Mouse (Mus musculus): ENCODE data around the gene Drd4. TPM values are rescaled to one million over a fixed set of nuclear protein-coding genes. Genes with fewer than 3 reads are reported as not detected.
A peak's percentile ranks its signal among the peaks of the same experiment; 100 is the strongest.

Gene Drd4
- polyA plus RNA-seq, 1 experiment from 2014 or later = not detected

DNA sequence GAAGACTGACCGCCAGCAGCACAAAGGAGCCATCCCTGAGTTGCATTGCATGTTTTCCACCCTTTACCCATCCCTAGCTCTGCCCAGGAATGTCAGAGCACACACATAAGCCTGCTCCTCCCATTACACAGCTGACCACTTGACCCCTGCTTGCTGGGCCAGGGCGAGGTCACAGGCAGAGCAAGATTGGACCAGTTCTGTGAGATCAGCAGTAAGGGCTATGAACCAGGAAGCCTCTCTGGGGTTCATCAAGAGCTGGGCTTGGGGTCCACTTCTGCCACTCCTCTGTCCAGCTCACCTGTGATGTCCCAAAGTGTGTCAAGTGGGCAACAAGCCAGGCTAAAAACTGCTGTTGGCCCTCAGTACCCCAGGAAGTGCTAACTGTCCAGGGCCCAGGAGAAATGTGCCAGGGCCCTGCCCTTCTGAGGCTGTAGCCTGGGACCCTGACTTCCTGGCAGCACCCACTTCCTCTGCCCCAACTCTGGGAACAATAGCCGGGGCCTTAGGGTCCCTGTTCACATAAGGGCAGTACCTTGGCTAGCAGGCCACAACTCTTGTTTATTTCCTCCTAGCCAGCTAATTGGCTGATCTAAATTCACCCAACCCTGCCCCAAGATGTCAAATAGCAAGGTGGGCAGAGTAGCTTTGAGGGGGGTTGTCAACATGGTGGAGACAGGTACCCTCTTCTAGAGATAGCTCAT is 46.1 kb downstream of the Drd4 start:
- Histone ChIP-seq H3K27me3 (ENCODE audit: control insufficient read depth, insufficient read depth, low read length) (0 out of 2 replicates have a peak, but pooled peaks cover 3% of the 10 kb centered on the region), H3K9ac (ENCODE audit: low read length) (no peak overlapping the region), H3K4me3 (ENCODE audit: control insufficient read depth in 1 of 2, insufficient read depth in 1 of 2, low read depth in 1 of 2, low read length in 2 of 2) (no peak overlapping the region), H3K36me3 (ENCODE audit: control insufficient read depth, insufficient read depth, low read length) (peaks cover 21% of the 10 kb centered on the region), H3K4me2 (ENCODE audit: low read length) (no peak overlapping the region), H3K4me1 (ENCODE audit: control insufficient read depth in 2 of 2, insufficient read depth in 2 of 2, low read length in 2 of 2) (peaks cover 3 to 6% of the 10 kb centered on the region in 2 experiments), H3K27ac (replicated peaks in 1 of 2; ENCODE audit: control insufficient read depth in 1 of 2, insufficient read depth in 1 of 2, low read depth in 2 of 2, low read length in 2 of 2) (no peak overlapping the region), H3K9me3 (ENCODE audit: control insufficient read depth, low read length) (no peaks in the 10 kb centered on the region)
- 61% methylated on average over 3 of the region's 3 CpGs for WGBS
- ATAC-seq (ENCODE audit: insufficient number of reproducible peaks, insufficient read depth, low FRiP score, low read depth) = no peak

- Histone ChIP-seq H3K4me1 (ENCODE audit: control insufficient read depth in 2 of 2, insufficient read depth in 2 of 2, low read length in 2 of 2) (peaks cover 3 to 6% of the 10 kb centered on the region in 2 experiments), H3K9me3 (ENCODE audit: control insufficient read depth, low read length) (no peaks in the 10 kb centered on the region), H3K27ac (replicated peaks in 1 of 2; ENCODE audit: control insufficient read depth in 1 of 2, insufficient read depth in 1 of 2, low read depth in 2 of 2, low read length in 2 of 2) (no peak within 1 kb of the TSS), H3K27me3 (ENCODE audit: control insufficient read depth, insufficient read depth, low read length) (0 out of 2 replicates have a peak, but pooled peaks cover 3% of the 10 kb centered on the region), H3K4me3 (ENCODE audit: control insufficient read depth in 1 of 2, insufficient read depth in 1 of 2, low read depth in 1 of 2, low read length in 2 of 2) (peak within 1 kb of the TSS; percentile 5 to 22; a peak in 3 of 4 replicates), H3K4me2 (ENCODE audit: low read length) (peak within 1 kb of the TSS; percentile 61), H3K36me3 (ENCODE audit: control insufficient read depth, insufficient read depth, low read length) (peaks cover 13% of the 10 kb centered on the region), H3K9ac (ENCODE audit: low read length) (peak within 1 kb of the TSS; percentile 32; the same call in 1 of the 2 replicates)
- ATAC-seq (ENCODE audit: insufficient number of reproducible peaks, insufficient read depth, low FRiP score, low read depth) = 0 out of 2 replicates have a peak, but pooled peaks have one; percentile 44
- 4% methylated on average over 23 of the region's 23 CpGs for WGBS
These were observed 46.8 kb downstream of the Drd4 start, which contains the start of gene Eps8l2 for GRCm38 (mm10) chr7:141338576-141339131. TSS of gene Eps8l2 (plus strand) at chr7:141338880.

DNA sequence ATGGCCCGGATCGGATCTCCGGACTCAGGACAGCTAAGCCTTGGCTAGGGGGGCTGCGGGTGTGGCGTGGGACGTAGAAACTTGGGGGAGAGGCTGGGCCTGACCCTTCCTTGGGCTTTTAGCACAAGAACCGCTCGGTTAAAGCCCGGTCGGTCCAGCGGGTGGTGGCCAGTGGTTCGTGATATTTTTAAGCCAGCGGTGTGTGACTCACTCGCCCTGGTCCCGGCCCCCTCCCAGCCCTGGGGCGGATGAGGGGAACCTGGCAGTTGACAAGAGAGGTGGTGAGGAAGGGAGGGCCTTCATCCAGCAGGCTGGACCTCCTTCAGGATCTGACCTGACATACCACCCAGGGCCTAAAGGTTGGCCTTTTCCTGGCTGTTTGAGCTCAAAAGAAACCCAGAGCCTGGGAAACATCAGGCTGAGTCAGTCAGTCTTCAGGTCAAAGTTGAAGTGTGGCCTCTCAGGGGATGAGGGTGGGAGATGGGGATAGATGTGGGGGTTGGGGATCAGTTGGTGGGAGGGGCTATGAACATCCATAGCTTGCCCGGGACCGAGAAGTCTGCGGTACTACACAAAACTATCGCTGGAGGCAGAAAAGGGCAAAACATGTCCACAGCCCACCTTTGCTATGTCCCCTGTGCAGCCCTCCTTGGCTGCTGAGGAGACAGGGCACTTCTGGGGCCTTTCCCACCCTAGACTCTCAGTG is 47.6 kb downstream of the Drd4 start:
- 36% methylated on average over 20 of the region's 20 CpGs for WGBS
- 0 out of 2 replicates have a peak, but pooled peaks cover 3% of the 10 kb centered on the region for H3K27me3 ChIP-seq (ENCODE audit: control insufficient read depth, insufficient read depth, low read length)
- no peaks in the 10 kb centered on the region for H3K9me3 ChIP-seq (ENCODE audit: control insufficient read depth, low read length)
- no peak overlapping the region for H3K27ac ChIP-seq (replicated peaks in 1 of 2; ENCODE audit: control insufficient read depth in 1 of 2, insufficient read depth in 1 of 2, low read depth in 2 of 2, low read length in 2 of 2)
- peak overlapping the region; percentile 61 for H3K4me2 ChIP-seq (ENCODE audit: low read length)
- H3K36me3 ChIP-seq (ENCODE audit: control insufficient read depth, insufficient read depth, low read length) = peaks cover 6% of the 10 kb centered on the region
- H3K9ac ChIP-seq (ENCODE audit: low read length) = peak overlapping the region; percentile 32; the same call in 1 of the 2 replicates
- H3K4me3 ChIP-seq (ENCODE audit: control insufficient read depth in 1 of 2, insufficient read depth in 1 of 2, low read depth in 1 of 2, low read length in 2 of 2) = peak overlapping the region; percentile 5 to 22; a peak in 3 of 4 replicates
- H3K4me1 ChIP-seq (ENCODE audit: control insufficient read depth in 2 of 2, insufficient read depth in 2 of 2, low read length in 2 of 2) = peaks cover 3 to 6% of the 10 kb centered on the region in 2 experiments
- no peak for ATAC-seq (ENCODE audit: insufficient number of reproducible peaks, insufficient read depth, low FRiP score, low read depth)

DNA sequence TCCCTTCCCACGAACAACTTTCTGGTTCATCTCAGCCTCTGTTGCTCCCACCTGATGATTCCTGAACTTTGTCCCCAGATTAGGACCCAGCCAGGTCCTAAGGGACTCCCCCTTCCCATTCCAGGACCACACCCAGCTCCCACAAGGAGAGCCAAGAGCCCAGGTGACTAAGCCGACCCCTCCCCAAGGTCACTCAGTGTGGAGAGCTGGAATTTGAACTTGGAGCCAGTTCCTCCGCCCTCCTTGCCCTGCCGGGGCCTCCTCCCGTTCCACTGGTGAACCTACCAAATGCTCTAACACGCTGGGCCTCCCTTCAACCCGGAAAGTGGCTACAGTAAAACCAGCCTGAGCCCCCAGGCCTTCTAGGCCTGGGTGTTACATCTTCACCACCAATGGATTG is 48.2 kb downstream of the Drd4 start:
- peaks cover 3 to 6% of the 10 kb centered on the region in 2 experiments for H3K4me1 ChIP-seq (ENCODE audit: control insufficient read depth in 2 of 2, insufficient read depth in 2 of 2, low read length in 2 of 2)
- H3K27me3 ChIP-seq (ENCODE audit: control insufficient read depth, insufficient read depth, low read length) = 0 out of 2 replicates have a peak, but pooled peaks cover 3% of the 10 kb centered on the region
- H3K27ac ChIP-seq (replicated peaks in 1 of 2; ENCODE audit: control insufficient read depth in 1 of 2, insufficient read depth in 1 of 2, low read depth in 2 of 2, low read length in 2 of 2) = no peak overlapping the region
- 80% methylated on average over 7 of the region's 7 CpGs for WGBS
- no peak for ATAC-seq (ENCODE audit: insufficient number of reproducible peaks, insufficient read depth, low FRiP score, low read depth)
- no peaks in the 10 kb centered on the region for H3K9me3 ChIP-seq (ENCODE audit: control insufficient read depth, low read length)
- H3K36me3 ChIP-seq (ENCODE audit: control insufficient read depth, insufficient read depth, low read length) = no peaks in the 10 kb centered on the region; the same call in 1 of the 2 replicates
- H3K9ac ChIP-seq (ENCODE audit: low read length) = peak overlapping the region; percentile 25; the same call in 1 of the 2 replicates
- H3K4me2 ChIP-seq (ENCODE audit: low read length) = no peak overlapping the region
- H3K4me3 ChIP-seq (ENCODE audit: control insufficient read depth in 1 of 2, insufficient read depth in 1 of 2, low read depth in 1 of 2, low read length in 2 of 2) = no peak overlapping the region

- H3K4me1 ChIP-seq (ENCODE audit: control insufficient read depth in 2 of 2, insufficient read depth in 2 of 2, low read length in 2 of 2) = peaks cover 3 to 6% of the 10 kb centered on the region in 2 experiments
- H3K9ac ChIP-seq (ENCODE audit: low read length) = peak overlapping the region; percentile 25; the same call in 1 of the 2 replicates
- no peaks in the 10 kb centered on the region for H3K9me3 ChIP-seq (ENCODE audit: control insufficient read depth, low read length)
- no peak overlapping the region for H3K4me2 ChIP-seq (ENCODE audit: low read length)
- no peak for ATAC-seq (ENCODE audit: insufficient number of reproducible peaks, insufficient read depth, low FRiP score, low read depth)
- H3K4me3 ChIP-seq (ENCODE audit: control insufficient read depth in 1 of 2, insufficient read depth in 1 of 2, low read depth in 1 of 2, low read length in 2 of 2) = no peak overlapping the region
- no peak overlapping the region for H3K27ac ChIP-seq (replicated peaks in 1 of 2; ENCODE audit: control insufficient read depth in 1 of 2, insufficient read depth in 1 of 2, low read depth in 2 of 2, low read length in 2 of 2)
- 0 out of 2 replicates have a peak, but pooled peaks cover 3% of the 10 kb centered on the region for H3K27me3 ChIP-seq (ENCODE audit: control insufficient read depth, insufficient read depth, low read length)
- H3K36me3 ChIP-seq (ENCODE audit: control insufficient read depth, insufficient read depth, low read length) = no peaks in the 10 kb centered on the region; the same call in 1 of the 2 replicates
- WGBS = 77% methylated on average over 6 of the region's 6 CpGs
These were observed 48.7 kb downstream of the Drd4 start for GRCm38 (mm10) chr7:141340476-141340875.

GRCm38 (mm10) chr7:141341689-141342226 is 50.0 kb downstream of the Drd4 start:
- no peak for ATAC-seq (ENCODE audit: insufficient number of reproducible peaks, insufficient read depth, low FRiP score, low read depth)
- no peak overlapping the region for H3K9ac ChIP-seq (ENCODE audit: low read length)
- H3K27me3 ChIP-seq (ENCODE audit: control insufficient read depth, insufficient read depth, low read length) = 0 out of 2 replicates have a peak, but pooled peaks cover 3% of the 10 kb centered on the region
- no peaks in the 10 kb centered on the region for H3K9me3 ChIP-seq (ENCODE audit: control insufficient read depth, low read length)
- no peak overlapping the region for H3K4me2 ChIP-seq (ENCODE audit: low read length)
- H3K4me1 ChIP-seq (ENCODE audit: control insufficient read depth in 2 of 2, insufficient read depth in 2 of 2, low read length in 2 of 2) = peaks cover 3 to 6% of the 10 kb centered on the region in 2 experiments
- H3K36me3 ChIP-seq (ENCODE audit: control insufficient read depth, insufficient read depth, low read length) = no peaks in the 10 kb centered on the region
- no peak overlapping the region for H3K4me3 ChIP-seq (ENCODE audit: control insufficient read depth in 1 of 2, insufficient read depth in 1 of 2, low read depth in 1 of 2, low read length in 2 of 2)
- no peak overlapping the region for H3K27ac ChIP-seq (replicated peaks in 1 of 2; ENCODE audit: control insufficient read depth in 1 of 2, insufficient read depth in 1 of 2, low read depth in 2 of 2, low read length in 2 of 2)
- WGBS = 70% methylated on average over 10 of the region's 10 CpGs

GRCm38 (mm10) chr7:141343230-141343629 is 51.4 kb downstream of the Drd4 start:
- Histone ChIP-seq H3K4me2 (ENCODE audit: low read length) (no peak overlapping the region), H3K4me1 (ENCODE audit: control insufficient read depth in 2 of 2, insufficient read depth in 2 of 2, low read length in 2 of 2) (peaks cover 3 to 6% of the 10 kb centered on the region in 2 experiments), H3K27me3 (ENCODE audit: control insufficient read depth, insufficient read depth, low read length) (0 out of 2 replicates have a peak, but pooled peaks cover 3% of the 10 kb centered on the region), H3K4me3 (ENCODE audit: control insufficient read depth in 1 of 2, insufficient read depth in 1 of 2, low read depth in 1 of 2, low read length in 2 of 2) (no peak overlapping the region), H3K9me3 (ENCODE audit: control insufficient read depth, low read length) (no peaks in the 10 kb centered on the region), H3K27ac (replicated peaks in 1 of 2; ENCODE audit: control insufficient read depth in 1 of 2, insufficient read depth in 1 of 2, low read depth in 2 of 2, low read length in 2 of 2) (no peak overlapping the region), H3K9ac (ENCODE audit: low read length) (no peak overlapping the region), H3K36me3 (ENCODE audit: control insufficient read depth, insufficient read depth, low read length) (no peaks in the 10 kb centered on the region)
- 72% methylated on average over 2 of the region's 2 CpGs for WGBS
- no peak for ATAC-seq (ENCODE audit: insufficient number of reproducible peaks, insufficient read depth, low FRiP score, low read depth)
